Mouse (Mus musculus) heart, postnatal 0 days (tissue): Measurements from ENCODE around the gene 1700034I23Rik.
"Not testable (repeated sequence)": the region's sequence is repeated elsewhere in the genome, so short reads cannot be mapped to it uniquely, and the experiment has no call there.

ENCODE experiments used
- CTCF ChIP-seq: IDR thresholded peaks from 2 replicates; pipeline ENCODE4 v1.5.1; 2016; ENCODE audit warnings: antibody characterized with exemption, control low read depth, low read depth
- EP300 ChIP-seq: IDR thresholded peaks from 2 replicates; pipeline ENCODE4 v1.6.1; 2016; ENCODE audit warnings: antibody characterized with exemption, low read depth

- TF ChIP-seq CTCF, EP300: not testable (repeated sequence)
Measured at GRCm38 (mm10) chr3:40894336-40894735, 8.0 kb downstream of the 1700034I23Rik start.
